Mouse (Mus musculus): ENCODE data around the gene Fxyd2.

DNA sequence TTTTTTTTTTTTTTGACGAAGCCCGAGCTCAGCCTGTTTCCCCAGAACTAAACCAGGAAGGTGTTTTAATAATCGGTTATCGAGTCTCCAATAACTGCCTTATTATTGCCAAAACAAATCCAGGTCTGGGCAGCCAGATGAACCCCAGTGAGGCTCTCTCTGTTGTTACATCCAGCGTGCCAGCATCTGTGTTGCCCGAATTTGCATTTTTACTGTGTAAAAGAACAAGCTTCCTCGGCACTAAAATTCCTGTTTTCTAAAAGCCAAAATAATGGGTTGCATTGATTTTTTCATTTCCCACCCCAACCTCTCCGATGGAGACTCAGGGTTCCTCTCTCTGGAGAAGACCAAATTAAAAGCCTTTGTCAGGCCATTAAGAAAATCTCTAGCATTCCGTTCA lies 33.6 kb downstream of the Fxyd2 start:
- TF ChIP-seq POLR2A (IDR thresholded peaks at IDR 0.05; ENCODE audit: insufficient read length, low read depth) (no peak), TCF12 (IDR thresholded peaks at IDR 0.05; ENCODE audit: insufficient read depth, poor library complexity, severe bottlenecking) (no peak), USF1 (IDR thresholded peaks at IDR 0.05; ENCODE audit: low read depth) (no peak), E2F4 (IDR thresholded peaks at IDR 0.05; ENCODE audit: insufficient read depth) (no peak), CEBPB (IDR thresholded peaks at IDR 0.05; ENCODE audit: insufficient read depth, poor library complexity, severe bottlenecking) (no peak), POLR2AphosphoS2 (IDR thresholded peaks at IDR 0.05; ENCODE audit: insufficient read length, low read depth) (no peak), MYOD1 (IDR thresholded peaks at IDR 0.05; ENCODE audit: control insufficient read depth in 1 of 3, insufficient read length in 2 of 3, low read depth in 2 of 3) (no peak), MYOG (IDR thresholded peaks at IDR 0.05; ENCODE audit: control insufficient read depth in 1 of 3, insufficient read depth in 1 of 3, insufficient read length in 2 of 3, low read depth in 2 of 3) (no peak), SRF (IDR thresholded peaks at IDR 0.05; ENCODE audit: control insufficient read depth, insufficient read length, low read depth) (no peak), MAX (IDR thresholded peaks at IDR 0.05; ENCODE audit: low read depth) (no peak)
